Mouse (Mus musculus): ENCODE measurements around the gene Sik2. TPM values are rescaled to one million over a fixed set of nuclear protein-coding genes. Genes with fewer than 3 reads are reported as not detected.

The Sik2 gene
- polyA plus RNA-seq, 1 experiment from 2014 or later, result 15.2 TPM

DNA sequence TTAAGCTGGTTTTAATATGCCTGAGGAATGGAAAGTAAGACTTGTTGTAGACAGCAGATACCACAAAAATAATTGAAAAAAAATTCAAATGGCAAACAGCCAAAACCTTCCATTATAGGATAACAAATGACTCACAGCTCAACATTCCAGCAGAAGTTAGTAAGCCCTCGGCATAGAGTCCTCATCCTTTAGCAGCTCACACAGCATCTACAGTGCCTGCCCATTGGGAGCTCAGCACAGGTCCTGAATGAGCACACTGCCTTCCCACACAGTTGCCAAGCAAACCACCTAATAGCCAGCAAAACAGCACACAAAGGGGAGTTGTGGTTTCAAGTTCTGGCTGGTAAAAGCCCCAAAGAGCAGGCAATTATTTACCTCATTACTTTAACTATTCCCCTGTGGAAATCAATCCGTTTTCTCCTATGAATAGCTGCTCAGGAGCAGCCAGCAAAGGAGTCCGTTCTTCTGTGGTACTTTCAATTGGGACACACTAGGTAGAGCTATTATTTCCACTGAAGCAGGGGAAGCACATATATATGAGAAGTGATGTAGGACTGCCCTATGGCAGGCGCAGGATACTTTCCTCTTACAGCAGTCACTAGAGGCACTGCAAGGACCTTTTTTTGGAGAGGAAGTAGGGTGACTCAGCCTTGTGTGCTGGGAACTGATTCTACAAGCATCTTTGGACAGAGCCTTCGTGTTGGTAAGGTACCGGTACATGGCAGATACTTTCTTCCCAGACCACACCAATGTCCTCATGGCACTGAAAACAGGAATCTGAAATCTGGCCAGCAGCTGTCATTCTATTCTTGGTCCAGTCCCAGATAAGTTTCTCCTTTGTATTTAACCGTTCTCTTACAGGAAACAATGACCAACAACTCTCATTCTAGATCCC, 108.6 kb downstream of the Sik2 start:
- H3K4me1 ChIP-seq (replicated peaks), result peaks cover 7% of the 10 kb centered on the region
- WGBS, result 62% methylated on average over 7 of the region's 7 CpGs
- H3K27ac ChIP-seq (replicated peaks), result no peak overlapping the region
- no peak overlapping the region for H3K4me3 ChIP-seq
- no peak overlapping the region for H3K4me2 ChIP-seq
- H3K27me3 ChIP-seq, result no peaks in the 10 kb centered on the region
- H3K36me3 ChIP-seq, result peaks cover 32% of the 10 kb centered on the region
- no peak overlapping the region for H3K9ac ChIP-seq
- no peaks in the 10 kb centered on the region for H3K9me3 ChIP-seq
- ATAC-seq (ENCODE audit: low FRiP score, low read depth), result no peak

DNA sequence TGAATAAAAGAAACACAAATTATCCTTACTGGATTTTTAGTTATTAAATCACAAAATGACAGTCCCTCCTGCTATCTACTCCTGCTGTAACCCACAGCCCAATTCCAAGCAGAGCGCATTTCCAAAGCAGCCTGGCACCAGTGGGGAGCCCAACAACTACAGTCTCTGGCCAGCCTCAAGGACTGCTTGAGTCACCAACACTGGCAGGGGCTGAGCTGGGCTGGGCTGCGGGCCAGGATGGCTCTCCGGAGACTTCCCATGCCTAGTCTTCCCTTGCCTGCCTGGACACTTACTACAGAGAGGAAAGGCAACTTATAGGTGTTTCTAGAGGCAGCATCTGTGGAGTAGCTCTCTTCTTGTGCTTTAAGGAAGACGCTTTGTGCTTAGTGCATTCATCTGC, 115.2 kb downstream of the Sik2 start:
- Histone ChIP-seq H3K27ac (replicated peaks) (no peak overlapping the region), H3K36me3 (peaks cover 36% of the 10 kb centered on the region), H3K4me3 (no peak overlapping the region), H3K9me3 (no peaks in the 10 kb centered on the region), H3K4me2 (no peak overlapping the region), H3K9ac (no peak overlapping the region), H3K27me3 (no peaks in the 10 kb centered on the region), H3K4me1 (replicated peaks) (no peaks in the 10 kb centered on the region; the same call in 1 of the 2 replicates)
- ATAC-seq (ENCODE audit: low FRiP score, low read depth), result peak; percentile 73; the same call in 1 of the 2 replicates
- WGBS, result 71% methylated on average over 4 of the region's 4 CpGs

DNA sequence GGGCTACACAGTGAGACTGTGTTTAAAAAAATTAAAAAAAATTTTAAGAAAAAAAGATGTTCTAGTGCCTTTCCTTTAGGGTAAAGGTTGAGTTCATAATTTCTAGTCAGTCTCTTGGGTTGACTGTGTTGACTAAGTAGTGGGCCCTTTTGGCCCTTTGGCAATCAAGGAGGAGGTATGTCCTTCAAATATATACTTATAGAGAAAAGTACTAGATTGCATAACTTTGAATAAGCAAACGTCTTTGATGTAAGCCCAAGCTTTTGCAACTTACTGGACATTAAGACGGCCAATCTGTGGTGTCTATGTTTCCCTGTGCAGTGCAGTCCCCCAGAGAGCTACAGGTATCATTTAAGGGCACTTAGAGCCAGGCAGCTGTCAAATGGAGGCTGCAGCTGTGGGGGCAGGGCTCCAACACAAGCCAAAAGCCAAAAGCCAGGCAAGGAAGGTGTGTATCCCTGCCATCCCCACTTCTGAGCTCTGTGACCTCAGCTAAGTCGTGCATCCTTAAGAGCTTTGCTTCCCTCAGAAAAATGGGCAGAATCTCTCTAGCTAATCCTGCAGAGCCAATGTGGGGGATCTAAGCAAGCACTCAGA, 118.3 kb downstream of the Sik2 start:
- Histone ChIP-seq H3K27me3 (no peaks in the 10 kb centered on the region), H3K4me1 (replicated peaks) (peaks cover 2% of the 10 kb centered on the region), H3K36me3 (peaks cover 14% of the 10 kb centered on the region; the same call in 1 of the 2 replicates), H3K9me3 (no peaks in the 10 kb centered on the region), H3K4me3 (no peak overlapping the region), H3K9ac (no peak overlapping the region), H3K4me2 (no peak overlapping the region), H3K27ac (replicated peaks) (no peak overlapping the region)
- WGBS, result 92% methylated on average over 3 of the region's 3 CpGs
- ATAC-seq (ENCODE audit: low FRiP score, low read depth), result no peak

DNA sequence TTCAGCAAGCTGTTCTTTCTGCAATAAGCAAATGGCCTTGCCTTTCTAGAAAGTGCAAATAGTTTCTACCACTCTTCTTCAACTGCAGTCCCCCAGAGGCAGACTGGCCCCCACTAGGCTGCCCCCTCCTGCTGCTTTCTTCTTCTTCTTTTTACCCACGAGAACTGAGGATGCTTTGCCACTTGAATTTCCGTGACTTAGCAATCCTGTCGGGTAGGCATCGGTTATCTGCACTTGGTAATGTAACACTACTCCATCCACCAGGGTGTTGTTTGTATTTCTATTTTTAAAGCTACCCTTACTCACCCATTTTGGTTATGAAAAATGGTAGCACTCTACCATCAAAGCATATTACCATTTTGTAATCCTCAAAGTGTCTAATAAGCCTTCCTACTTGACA, 118.9 kb downstream of the Sik2 start:
- 84% methylated on average over 4 of the region's 4 CpGs for WGBS

DNA sequence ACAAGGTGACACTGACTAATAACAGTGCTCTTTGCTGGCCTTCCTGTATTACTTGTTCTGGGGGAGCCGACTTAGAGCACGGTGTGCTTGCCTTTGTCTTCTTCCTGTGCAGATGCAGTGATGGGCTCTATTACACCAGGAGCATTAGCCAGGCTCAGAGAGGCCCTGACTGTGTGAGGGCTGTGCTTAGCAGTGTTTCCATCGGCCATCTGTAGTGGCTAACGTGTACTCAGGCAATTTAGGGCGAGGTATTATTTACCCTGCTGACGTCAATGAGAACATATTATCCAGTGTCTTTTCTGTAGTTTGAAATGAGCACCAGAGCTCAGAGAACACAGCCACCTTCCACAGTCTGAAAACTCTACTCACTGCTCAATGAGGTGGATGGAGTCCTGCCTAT, 119.7 kb downstream of the Sik2 start:
- no peak overlapping the region for H3K4me3 ChIP-seq
- peaks cover 9% of the 10 kb centered on the region for H3K4me1 ChIP-seq (replicated peaks)
- no peak overlapping the region for H3K4me2 ChIP-seq
- H3K27ac ChIP-seq (replicated peaks), result no peak overlapping the region
- no peak overlapping the region for H3K9ac ChIP-seq
- peaks cover under 1% of the 10 kb centered on the region; the same call in 1 of the 2 replicates for H3K36me3 ChIP-seq
- H3K9me3 ChIP-seq, result no peaks in the 10 kb centered on the region
- H3K27me3 ChIP-seq, result no peaks in the 10 kb centered on the region
- 80% methylated on average over 6 of the region's 6 CpGs for WGBS
- no peak for ATAC-seq (ENCODE audit: low FRiP score, low read depth)

More for the DNA sequence above, 118.9 kb downstream of the Sik2 start:
- Histone ChIP-seq H3K36me3 (peaks cover 8% of the 10 kb centered on the region; the same call in 1 of the 2 replicates), H3K9ac (no peak overlapping the region), H3K4me1 (replicated peaks) (peaks cover 9% of the 10 kb centered on the region), H3K27ac (replicated peaks) (no peak overlapping the region), H3K9me3 (no peaks in the 10 kb centered on the region), H3K27me3 (no peaks in the 10 kb centered on the region), H3K4me3 (no peak overlapping the region), H3K4me2 (no peak overlapping the region)
- no peak for ATAC-seq (ENCODE audit: low FRiP score, low read depth)

DNA sequence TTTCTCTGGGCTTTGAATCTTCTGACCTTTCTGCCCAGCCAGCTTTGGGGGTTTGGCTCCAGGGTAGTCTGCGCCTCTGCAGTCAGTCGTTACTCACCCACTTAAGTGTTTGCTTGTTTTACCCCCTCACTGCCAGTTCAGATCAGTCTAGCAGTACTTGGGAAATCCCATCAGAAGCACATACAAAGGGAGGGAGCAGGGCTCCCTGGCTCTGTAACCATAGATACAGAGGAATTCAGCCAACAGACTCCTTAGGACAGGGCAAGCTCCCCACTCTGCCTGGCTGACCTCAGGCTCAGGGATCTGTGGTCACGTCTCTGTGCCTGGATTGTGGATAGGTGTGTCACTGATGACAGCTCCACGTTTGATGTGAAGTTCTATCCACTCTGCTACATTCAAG, 121.5 kb downstream of the Sik2 start:
- WGBS, result 47% methylated on average over 4 of the region's 4 CpGs
- no peaks in the 10 kb centered on the region for H3K36me3 ChIP-seq
- H3K27ac ChIP-seq (replicated peaks), result no peak overlapping the region
- H3K4me2 ChIP-seq, result no peak overlapping the region
- H3K27me3 ChIP-seq, result no peaks in the 10 kb centered on the region
- peaks cover 9% of the 10 kb centered on the region for H3K4me1 ChIP-seq (replicated peaks)
- H3K9me3 ChIP-seq, result no peaks in the 10 kb centered on the region
- H3K4me3 ChIP-seq, result no peak overlapping the region
- H3K9ac ChIP-seq, result no peak overlapping the region
- 0 out of 2 replicates have a peak, but pooled peaks have one; percentile 17 for ATAC-seq (ENCODE audit: low FRiP score, low read depth)

DNA sequence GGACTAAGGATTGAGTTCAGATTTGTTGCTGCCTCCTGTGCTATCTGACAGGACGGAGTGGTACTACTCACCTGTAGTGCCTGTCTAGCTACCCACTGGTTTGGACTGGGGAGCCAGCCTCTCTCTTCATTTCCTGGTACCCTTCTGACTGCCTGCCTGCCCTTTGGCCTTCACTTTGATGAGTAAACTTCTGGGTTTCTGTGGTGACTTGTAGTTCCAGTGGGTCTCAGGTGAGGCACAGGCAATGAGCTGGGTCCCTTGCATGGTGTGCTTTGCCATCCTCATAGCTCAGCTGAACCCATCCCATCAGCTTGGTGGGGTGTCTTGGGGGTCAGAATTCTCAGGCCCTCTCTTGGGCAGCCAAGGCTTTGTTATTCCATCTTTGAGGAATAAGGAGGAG, 122.0 kb downstream of the Sik2 start:
- Histone ChIP-seq H3K4me3 (no peak overlapping the region), H3K27ac (replicated peaks) (no peak overlapping the region), H3K4me1 (replicated peaks) (peaks cover 9% of the 10 kb centered on the region), H3K9ac (no peak overlapping the region), H3K27me3 (no peaks in the 10 kb centered on the region), H3K9me3 (no peaks in the 10 kb centered on the region), H3K4me2 (no peak overlapping the region), H3K36me3 (no peaks in the 10 kb centered on the region)
- ATAC-seq (ENCODE audit: low FRiP score, low read depth), result no peak
- WGBS, result 95% methylated on average over 1 of the region's 1 CpGs

DNA sequence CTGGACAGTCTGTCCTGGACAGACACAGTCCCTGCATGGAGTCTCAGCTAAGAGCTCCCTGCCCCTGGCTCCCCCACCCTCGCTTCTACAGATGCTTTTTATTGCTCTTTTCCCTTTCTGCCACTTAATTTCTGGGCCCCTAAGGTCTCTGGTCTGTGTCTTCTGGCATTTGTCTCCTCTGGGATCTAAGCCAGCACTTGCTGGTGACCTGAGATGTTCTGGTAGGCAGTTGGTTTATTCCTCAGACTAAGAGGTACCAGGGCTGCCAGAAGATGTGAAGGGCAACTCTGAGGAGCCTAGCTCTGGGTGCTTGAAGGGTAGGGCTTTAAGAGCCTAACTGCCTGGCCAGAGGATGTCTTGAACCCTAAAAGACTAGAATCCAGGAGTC, 123.3 kb downstream of the Sik2 start:
- H3K4me2 ChIP-seq, result no peak overlapping the region
- no peak overlapping the region for H3K4me3 ChIP-seq
- H3K9ac ChIP-seq, result no peak overlapping the region
- WGBS, result 59% methylated on average over 1 of the region's 1 CpGs
- ATAC-seq (ENCODE audit: low FRiP score, low read depth), result no peak
- peaks cover 9% of the 10 kb centered on the region for H3K4me1 ChIP-seq (replicated peaks)
- H3K27me3 ChIP-seq, result no peaks in the 10 kb centered on the region
- no peak overlapping the region for H3K27ac ChIP-seq (replicated peaks)
- H3K36me3 ChIP-seq, result 0 out of 2 replicates have a peak, but pooled peaks cover under 1% of the 10 kb centered on the region
- no peaks in the 10 kb centered on the region for H3K9me3 ChIP-seq

DNA sequence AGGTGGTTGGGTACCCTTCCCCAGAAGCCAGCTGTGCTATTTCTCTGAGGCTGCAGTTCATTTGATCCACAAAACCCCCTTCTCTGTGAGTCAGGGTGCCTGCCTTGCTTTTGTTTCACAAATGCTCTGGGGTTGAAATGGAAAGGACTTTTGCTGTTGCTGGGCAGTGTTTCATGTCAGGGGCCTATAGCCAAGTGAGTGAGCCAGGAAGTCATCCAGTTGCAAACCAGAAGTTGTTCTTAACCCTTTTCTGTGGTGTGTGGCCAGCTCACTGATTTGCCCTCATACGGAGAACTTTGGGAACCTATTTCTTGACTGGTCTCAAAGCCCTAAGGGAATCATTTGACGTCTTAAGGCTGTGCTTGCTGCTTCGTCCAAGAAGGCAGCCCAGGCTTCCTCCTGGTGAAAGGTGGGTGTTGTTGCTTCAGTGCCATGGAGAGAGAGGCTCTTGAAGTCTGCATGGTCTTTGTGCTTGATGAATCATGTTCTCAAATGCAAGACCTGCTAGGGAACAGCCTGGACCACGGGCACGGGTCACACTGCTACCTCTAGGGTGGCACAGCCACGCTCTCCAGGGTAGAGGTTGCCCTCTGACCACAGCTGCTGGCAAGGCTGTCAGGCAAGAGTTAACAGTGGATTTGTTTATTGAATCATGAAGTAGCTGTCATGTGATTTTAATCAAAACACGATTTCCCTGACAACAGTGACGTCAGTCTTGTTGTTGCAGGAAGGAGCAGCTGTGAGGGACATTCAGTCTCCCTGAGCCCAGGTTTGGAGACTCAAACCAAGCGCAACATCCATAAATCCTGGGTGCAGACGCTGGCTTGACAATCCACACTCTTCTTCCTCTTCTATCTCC, 123.9 kb downstream of the Sik2 start:
- Histone ChIP-seq H3K36me3 (peaks cover 6% of the 10 kb centered on the region; the same call in 1 of the 2 replicates), H3K9ac (no peak overlapping the region), H3K4me1 (replicated peaks) (peaks cover 9% of the 10 kb centered on the region), H3K4me3 (no peak overlapping the region), H3K9me3 (no peaks in the 10 kb centered on the region), H3K4me2 (no peak overlapping the region), H3K27me3 (no peaks in the 10 kb centered on the region), H3K27ac (replicated peaks) (0 out of 2 replicates have a peak overlapping the region, but pooled peaks have one; percentile 8)
- ATAC-seq (ENCODE audit: low FRiP score, low read depth), result no peak
- 66% methylated on average over 10 of the region's 10 CpGs for WGBS

DNA sequence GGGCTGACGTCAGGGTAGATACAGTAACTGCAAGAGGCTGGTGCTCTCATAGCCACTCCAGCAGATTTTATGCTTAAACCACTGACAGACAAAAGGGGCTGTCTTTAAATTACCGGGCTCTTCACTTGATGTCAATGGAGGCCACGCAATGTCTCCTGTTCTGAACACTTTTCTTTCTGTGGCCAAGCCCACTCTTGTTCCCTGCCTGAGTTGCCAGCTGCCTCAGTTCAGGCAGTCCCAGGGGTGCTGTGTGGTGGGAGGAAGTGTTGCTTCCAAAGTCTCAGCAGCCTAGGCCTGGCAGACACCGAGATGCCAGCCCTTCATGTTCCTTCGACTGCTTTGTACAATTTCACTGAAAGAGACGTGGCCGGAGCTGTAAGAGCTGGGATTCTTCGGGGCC, 124.8 kb downstream of the Sik2 start:
- ATAC-seq (ENCODE audit: low FRiP score, low read depth), result no peak
- Histone ChIP-seq H3K36me3 (peaks cover 15% of the 10 kb centered on the region; the same call in 1 of the 2 replicates), H3K4me2 (no peak overlapping the region), H3K9me3 (no peaks in the 10 kb centered on the region), H3K27me3 (no peaks in the 10 kb centered on the region), H3K4me1 (replicated peaks) (peaks cover 9% of the 10 kb centered on the region), H3K9ac (no peak overlapping the region), H3K27ac (replicated peaks) (no peak overlapping the region), H3K4me3 (no peak overlapping the region)
- WGBS, result 80% methylated on average over 8 of the region's 8 CpGs

DNA sequence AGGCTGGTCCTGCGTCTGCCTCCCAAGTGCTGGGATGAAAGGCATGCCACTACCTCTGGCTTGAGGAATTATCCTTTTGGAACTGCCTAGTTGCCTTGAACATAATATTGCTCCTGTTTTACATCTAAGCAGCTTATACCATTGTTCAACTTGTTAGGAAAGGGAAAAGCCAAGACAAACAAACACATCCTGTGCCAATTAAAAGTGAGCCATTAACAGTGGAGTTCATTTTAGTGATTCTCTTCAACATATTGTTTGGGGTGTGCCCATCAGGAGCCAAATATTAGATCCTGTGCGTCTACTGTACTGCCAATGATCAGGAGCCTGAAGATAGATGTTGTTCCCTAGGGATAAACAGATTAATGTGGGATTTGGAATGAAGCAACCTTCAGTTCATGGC, 126.7 kb downstream of the Sik2 start:
- Histone ChIP-seq H3K4me1 (replicated peaks) (peaks cover 9% of the 10 kb centered on the region), H3K4me2 (no peak overlapping the region), H3K27ac (replicated peaks) (no peak overlapping the region), H3K27me3 (no peaks in the 10 kb centered on the region), H3K36me3 (peaks cover 21% of the 10 kb centered on the region), H3K9ac (no peak overlapping the region), H3K9me3 (no peaks in the 10 kb centered on the region), H3K4me3 (no peak overlapping the region)
- WGBS, result 89% methylated on average over 2 of the region's 2 CpGs
- ATAC-seq (ENCODE audit: low FRiP score, low read depth), result no peak
